ENCODE assay signal across 9 mouse cellular contexts in genomic region chr7:111779504-111780242, GRCm38 (mm10). TPM values are rescaled to one million over a fixed set of nuclear protein-coding genes. Genes with fewer than 3 reads are reported as not detected.
DNase-seq lines count a peak whose midpoint lies in the region; TF ChIP-seq lines count a peak whose summit lies in the region.
"Had no signal": no experiment of that assay in that cellular context is flagged by ENCODE, and none has a peak within 500 bp of the region (broad histone marks: within the 10 kb centered on the region; RNA-seq: fewer than 3 reads in every experiment).

Gene Galnt18, minus strand, starts transcription at chr7:111779977.

- intact Hi-C loops in gastrocnemius, postnatal 36 days (cut with DNase I), result loop anchor here (5.0 kb wide), 1 partner anchor 597 kb away; no protein-coding TSS in a partner anchor
- intact Hi-C loops in left cerebral cortex, adult 2 months (cut with DNase I), result loop anchor here (2.0 to 5.0 kb wide), 6 partner anchors 57 to 597 kb away; no protein-coding TSS in a partner anchor

- peak within 1 kb of the TSS; percentile 75 for H3K4me3 ChIP-seq in left cerebral cortex, adult 2 months
- H3K4me3 ChIP-seq: erythroblast, embryonic 14.5 days had no signal

- peak; percentile 98 for DNase-seq in adrenal gland, adult 2 months
- peak; percentile 95 for DNase-seq in embryo, embryonic 11 days
- DNase-seq in gastrocnemius, postnatal 36 days, result peak; percentile 87 to 95
- peak; percentile 1 for DNase-seq in induced T-regulatory cell, adult 2 months (ENCODE audit: low read depth)
- peak; percentile 95 for DNase-seq in left cerebral cortex, adult 2 months (ENCODE audit: extremely low spot score in 1 of 2, low spot score in 2 of 2)
- DNase-seq in lung, postnatal 36 days, result peak; percentile 95
- peak; percentile 97 for DNase-seq in right cerebral cortex, postnatal 10 days (ENCODE audit: low spot score in 2 of 2)
- DNase-seq in urinary bladder, postnatal 36 days (ENCODE audit: low spot score in 2 of 2), result peak; percentile 90 to 93

- H3K27ac ChIP-seq in left cerebral cortex, adult 2 months, result peak within 1 kb of the TSS; percentile 87

- peak; percentile 13 for TF ChIP-seq CTCF in left cerebral cortex, adult 2 months (IDR thresholded peaks at IDR 0.05)

RNA-seq across cellular contexts. Expression of gene Galnt18, which starts in this region (rescaled TPM):
- 10 to 100 TPM; 11.6 to 18.3 TPM for total RNA-seq in adrenal gland, adult 2 months (2021)
- 20.5 and 22.3 TPM in 2 replicates for polyA plus RNA-seq in adrenal gland, adult 2 months (2012; rRNA removed)
- total RNA-seq in gastrocnemius, postnatal 36 days (2021), result 1 to 10 TPM; 3.8 to 3.9 TPM
- 10 to 100 TPM; 42.0 to 42.3 TPM for total RNA-seq in left cerebral cortex, adult 2 months (2021)
- polyA plus RNA-seq: erythroblast, embryonic 14.5 days had no signal

Comparison
In these comparisons a context has a peak if more than half of its experiments do, and no peak if none do; other contexts are left out.
1. Peak in every context shown above with its lines: DNase-seq, H3K4me3 ChIP-seq and H3K27ac ChIP-seq.
2. DNase-seq: peak in every context shown above with its lines; median percentile 98 in adrenal gland, adult 2 months; 97 in right cerebral cortex, postnatal 10 days; 95 in embryo, embryonic 11 days; 95 in left cerebral cortex, adult 2 months; 95 in lung, postnatal 36 days; 92 in urinary bladder, postnatal 36 days; 91 in gastrocnemius, postnatal 36 days; 1 in induced T-regulatory cell, adult 2 months.